Mouse (Mus musculus) limb, embryonic 14.5 days (tissue): ENCODE data around the gene Slc6a21. TPM values are rescaled to one million over a fixed set of nuclear protein-coding genes. Genes with fewer than 3 reads are reported as not detected.

Source experiments
- ATAC-seq: fragments of 200-750 bp; cut with Nextera tagmentation; 2 replicates; pipeline ENCODE4 v1.8.0; 2017; ENCODE audit warnings: low read depth, moderate number of reproducible peaks, moderate TSS enrichment; ENCODE audit not compliant: low FRiP score
- DNase-seq: peaks from one replicate; pipeline ENCODE4 v3.0.0-alpha.2; 2015; ENCODE audit warnings: low spot score
- H3K27ac ChIP-seq: fragments of 300-500 bp; sonication (generic); replicated peaks from 2 replicates; pipeline ENCODE4 v1.5.1; 2014; ENCODE audit warnings: low read depth, mild to moderate bottlenecking, low read length, moderate library complexity, mixed read lengths
- H3K27me3 ChIP-seq: fragments of 300-500 bp; sonication (generic); 2 replicates; pipeline ENCODE4 v1.6.1; 2014; ENCODE audit warnings: low read length, mixed read lengths; ENCODE audit not compliant: control insufficient read depth, insufficient read depth
- H3K36me3 ChIP-seq: fragments of 300-500 bp; sonication (generic); 2 replicates; pipeline ENCODE4 v1.6.1; 2014; ENCODE audit warnings: mild to moderate bottlenecking, low read length, moderate library complexity, mixed read lengths; ENCODE audit not compliant: control insufficient read depth, insufficient read depth
- H3K4me1 ChIP-seq: fragments of 300-500 bp; sonication (generic); 2 replicates; pipeline ENCODE4 v1.6.1; 2014; ENCODE audit warnings: antibody characterized with exemption, low read length, mixed read lengths; ENCODE audit not compliant: control insufficient read depth, insufficient read depth
- H3K4me2 ChIP-seq: fragments of 300-500 bp; sonication (generic); replicated peaks from 2 replicates; pipeline ENCODE4 v1.6.1; 2014; ENCODE audit warnings: low read depth, mild to moderate bottlenecking, low read length, moderate library complexity; ENCODE audit not compliant: severe bottlenecking
- H3K4me3 ChIP-seq: fragments of 300-500 bp; sonication (generic); replicated peaks from 2 replicates; pipeline ENCODE4 v1.5.1; 2014; ENCODE audit warnings: low read length
- H3K9ac ChIP-seq: fragments of 300-500 bp; sonication (generic); 2 replicates; pipeline ENCODE4 v1.6.1; 2014; ENCODE audit warnings: mild to moderate bottlenecking, low read depth, low read length, moderate library complexity; ENCODE audit not compliant: severe bottlenecking
- H3K9me3 ChIP-seq: fragments of 300-500 bp; sonication (generic); 2 replicates; pipeline ENCODE4 v1.6.1; 2016; ENCODE audit warnings: low read length; ENCODE audit not compliant: control insufficient read depth
- POLR2A ChIP-seq: fragments of 200-500 bp; IDR thresholded peaks from 2 replicates; pipeline ENCODE4 v1.8.0; 2012; ENCODE audit warnings: inconsistent platforms, mild to moderate bottlenecking, moderate library complexity, borderline replicate concordance; ENCODE audit not compliant: insufficient read depth, insufficient read length; ENCODE audit errors: extremely low read depth
- WGBS: fragments of 180-500 bp; shearing (Covaris S2); extraction: QIAGEN DNeasy Blood & Tissue Kit; methylation state at CpG from one replicate; pipeline ENCODE4 v1.1.7; 2014; 5-methylcytosine and 5-hydroxymethylcytosine counted together
- polyA plus RNA-seq, 2 experiments: library from polyadenylated mRNA; depleted of rRNA in 1 of 2; stranded (reverse) in 1 of 2; unstranded in 1 of 2; fragments of >200 nt; fragmentation: Nextera tagmentation in 1 of 2; extraction: Ambion mirVana in 1 of 2; gene quantifications; 2 replicates each; pipeline versions ENCODE4 v1.2.1 to v1.2.3; 2012 to 2014

Slc6a21 gene
- polyA plus RNA-seq, 2 experiments, result not detected

GRCm38 (mm10) chr7:45337469-45337868, 60.2 kb downstream of the Slc6a21 start:
- H3K4me2 ChIP-seq, result no peak overlapping the region
- H3K36me3 ChIP-seq, result no peaks in the 10 kb centered on the region
- WGBS, result 27% methylated on average over 4 of the region's 4 CpGs
- no peak overlapping the region for H3K4me3 ChIP-seq
- no peak overlapping the region for H3K27ac ChIP-seq
- no peak overlapping the region for H3K9ac ChIP-seq
- H3K27me3 ChIP-seq, result no peaks in the 10 kb centered on the region
- TF ChIP-seq POLR2A, result no peak
- no peak for ATAC-seq
- DNase-seq, result no peak
- peaks cover 48% of the 10 kb centered on the region for H3K4me1 ChIP-seq
- H3K9me3 ChIP-seq, result no peaks in the 10 kb centered on the region

GRCm38 (mm10) chr7:45338161-45338911, 61.0 kb downstream of the Slc6a21 start:
- no peak for TF ChIP-seq POLR2A
- whole genome bisulfite sequencing, result 3% methylated on average over 13 of the region's 14 CpGs
- no peaks in the 10 kb centered on the region for H3K27me3 ChIP-seq
- peak overlapping the region; percentile 40 for H3K4me3 ChIP-seq
- H3K9me3 ChIP-seq, result no peaks in the 10 kb centered on the region
- peaks cover 42% of the 10 kb centered on the region for H3K4me1 ChIP-seq
- no peak overlapping the region for H3K9ac ChIP-seq
- ATAC-seq, result no peak
- H3K36me3 ChIP-seq, result no peaks in the 10 kb centered on the region
- H3K27ac ChIP-seq, result no peak overlapping the region
- DNase-seq, result peak; percentile 31
- H3K4me2 ChIP-seq, result peak overlapping the region; percentile 68

Other genes with a start within 250 kb of the Slc6a21 start
Only the 30 nearest of the 37 such genes appear.
- gene Rcn3, start 185.3 kb upstream of the Slc6a21 start, polyA plus RNA-seq (2012; rRNA removed), result 679 and 759 TPM in 2 replicates
- 569 and 577 TPM in 2 replicates for gene Rcn3, start 185.3 kb upstream of the Slc6a21 start, polyA plus RNA-seq (2014; fragmentation: Nextera tagmentation; extraction: Ambion mirVana)
- 56.1 and 64.6 TPM in 2 replicates for gene Fcgrt, start 173.7 kb upstream of the Slc6a21 start, polyA plus RNA-seq (2012; rRNA removed)
- gene Fcgrt, start 173.7 kb upstream of the Slc6a21 start, polyA plus RNA-seq (2014; fragmentation: Nextera tagmentation; extraction: Ambion mirVana), result 88.4 and 89.0 TPM in 2 replicates
- 563 and 814 TPM in 2 replicates for gene Rps11, start 153.1 kb upstream of the Slc6a21 start, polyA plus RNA-seq (2012; rRNA removed)
- 1,719 and 1,751 TPM in 2 replicates for gene Rps11, start 153.1 kb upstream of the Slc6a21 start, polyA plus RNA-seq (2014; fragmentation: Nextera tagmentation; extraction: Ambion mirVana)
- gene Rpl13a, start 148.8 kb upstream of the Slc6a21 start, polyA plus RNA-seq (2012; rRNA removed), result 3,691 and 3,912 TPM in 2 replicates
- 1,718 and 1,777 TPM in 2 replicates for gene Rpl13a, start 148.8 kb upstream of the Slc6a21 start, polyA plus RNA-seq (2014; fragmentation: Nextera tagmentation; extraction: Ambion mirVana)
- 0.31 TPM in 1 of 2 replicates, not detected in the other for gene Gm45713, start 141.3 kb upstream of the Slc6a21 start, polyA plus RNA-seq (2012; rRNA removed)
- gene Gm45713, start 141.3 kb upstream of the Slc6a21 start, polyA plus RNA-seq (2014; fragmentation: Nextera tagmentation; extraction: Ambion mirVana), result 0.39 and 1.4 TPM in 2 replicates
- 12.4 and 18.6 TPM in 2 replicates for gene Flt3l, start 141.1 kb upstream of the Slc6a21 start, polyA plus RNA-seq (2012; rRNA removed)
- gene Flt3l, start 141.1 kb upstream of the Slc6a21 start, polyA plus RNA-seq (2014; fragmentation: Nextera tagmentation; extraction: Ambion mirVana), result 2.2 and 3.3 TPM in 2 replicates
- gene Pih1d1, start 123.2 kb upstream of the Slc6a21 start, polyA plus RNA-seq (2012; rRNA removed), result 115 and 118 TPM in 2 replicates
- 86.4 and 87.3 TPM in 2 replicates for gene Pih1d1, start 123.2 kb upstream of the Slc6a21 start, polyA plus RNA-seq (2014; fragmentation: Nextera tagmentation; extraction: Ambion mirVana)
- gene Aldh16a1, start 122.9 kb upstream of the Slc6a21 start, polyA plus RNA-seq (2012; rRNA removed), result 45.6 and 67.3 TPM in 2 replicates
- 40.0 and 47.7 TPM in 2 replicates for gene Aldh16a1, start 122.9 kb upstream of the Slc6a21 start, polyA plus RNA-seq (2014; fragmentation: Nextera tagmentation; extraction: Ambion mirVana)
- 0.40 and 0.58 TPM in 2 replicates for gene Slc17a7, start 113.6 kb upstream of the Slc6a21 start, polyA plus RNA-seq (2012; rRNA removed)
- gene Slc17a7, start 113.6 kb upstream of the Slc6a21 start, polyA plus RNA-seq (2014; fragmentation: Nextera tagmentation; extraction: Ambion mirVana), result 0.17 and 0.18 TPM in 2 replicates
- gene Gfy, start 97.9 kb upstream of the Slc6a21 start, polyA plus RNA-seq (2012; rRNA removed), result 0.09 and 0.27 TPM in 2 replicates
- not detected in 2 replicates for gene Gfy, start 97.9 kb upstream of the Slc6a21 start, polyA plus RNA-seq (2014; fragmentation: Nextera tagmentation; extraction: Ambion mirVana)
- not detected in 2 replicates for gene Pth2, start 96.5 kb upstream of the Slc6a21 start, polyA plus RNA-seq (2012; rRNA removed)
- not detected in 2 replicates for gene Pth2, start 96.5 kb upstream of the Slc6a21 start, polyA plus RNA-seq (2014; fragmentation: Nextera tagmentation; extraction: Ambion mirVana)
- gene Ccdc155, start 72.6 kb upstream of the Slc6a21 start, polyA plus RNA-seq (2012; rRNA removed), result 1.4 and 1.5 TPM in 2 replicates
- 0.79 and 1.2 TPM in 2 replicates for gene Ccdc155, start 72.6 kb upstream of the Slc6a21 start, polyA plus RNA-seq (2014; fragmentation: Nextera tagmentation; extraction: Ambion mirVana)
- gene Dkkl1, start 65.4 kb upstream of the Slc6a21 start, polyA plus RNA-seq (2012; rRNA removed), result 3.0 and 4.8 TPM in 2 replicates
- 9.0 and 14.8 TPM in 2 replicates for gene Dkkl1, start 65.4 kb upstream of the Slc6a21 start, polyA plus RNA-seq (2014; fragmentation: Nextera tagmentation; extraction: Ambion mirVana)
- 450 and 560 TPM in 2 replicates for gene Tead2, start 61.8 kb upstream of the Slc6a21 start, polyA plus RNA-seq (2012; rRNA removed)
- gene Tead2, start 61.8 kb upstream of the Slc6a21 start, polyA plus RNA-seq (2014; fragmentation: Nextera tagmentation; extraction: Ambion mirVana), result 143 and 168 TPM in 2 replicates
- gene Cd37, start 38.4 kb upstream of the Slc6a21 start, polyA plus RNA-seq (2012; rRNA removed), result 4.9 and 6.0 TPM in 2 replicates
- 2.6 and 3.7 TPM in 2 replicates for gene Cd37, start 38.4 kb upstream of the Slc6a21 start, polyA plus RNA-seq (2014; fragmentation: Nextera tagmentation; extraction: Ambion mirVana)
- 0.18 and 0.29 TPM in 2 replicates for gene Slc6a16, start 36.4 kb upstream of the Slc6a21 start, polyA plus RNA-seq (2012; rRNA removed)
- gene Slc6a16, start 36.4 kb upstream of the Slc6a21 start, polyA plus RNA-seq (2014; fragmentation: Nextera tagmentation; extraction: Ambion mirVana), result 0.21 TPM in 1 of 2 replicates, not detected in the other
- gene Trpm4, start 56.3 kb downstream of the Slc6a21 start, polyA plus RNA-seq (2012; rRNA removed), result 42.6 and 46.1 TPM in 2 replicates
- gene Trpm4, start 56.3 kb downstream of the Slc6a21 start, polyA plus RNA-seq (2014; fragmentation: Nextera tagmentation; extraction: Ambion mirVana), result 15.8 TPM in 2 replicates
- gene Hrc, start 57.8 kb downstream of the Slc6a21 start, polyA plus RNA-seq (2012; rRNA removed), result 9.5 and 17.9 TPM in 2 replicates
- 4.1 and 5.9 TPM in 2 replicates for gene Hrc, start 57.8 kb downstream of the Slc6a21 start, polyA plus RNA-seq (2014; fragmentation: Nextera tagmentation; extraction: Ambion mirVana)
- 12.3 and 13.8 TPM in 2 replicates for gene Ppfia3, start 89.5 kb downstream of the Slc6a21 start, polyA plus RNA-seq (2012; rRNA removed)
- 8.4 and 9.0 TPM in 2 replicates for gene Ppfia3, start 89.5 kb downstream of the Slc6a21 start, polyA plus RNA-seq (2014; fragmentation: Nextera tagmentation; extraction: Ambion mirVana)
- gene Lin7b, start 93.1 kb downstream of the Slc6a21 start, polyA plus RNA-seq (2012; rRNA removed), result 4.1 and 4.7 TPM in 2 replicates
- gene Lin7b, start 93.1 kb downstream of the Slc6a21 start, polyA plus RNA-seq (2014; fragmentation: Nextera tagmentation; extraction: Ambion mirVana), result 1.7 and 2.2 TPM in 2 replicates
- 539 and 694 TPM in 2 replicates for gene Snrnp70, start 118.2 kb downstream of the Slc6a21 start, polyA plus RNA-seq (2012; rRNA removed)
- gene Snrnp70, start 118.2 kb downstream of the Slc6a21 start, polyA plus RNA-seq (2014; fragmentation: Nextera tagmentation; extraction: Ambion mirVana), result 69.7 and 73.7 TPM in 2 replicates
- 0.10 TPM in 2 replicates for gene Kcna7, start 128.1 kb downstream of the Slc6a21 start, polyA plus RNA-seq (2012; rRNA removed)
- gene Kcna7, start 128.1 kb downstream of the Slc6a21 start, polyA plus RNA-seq (2014; fragmentation: Nextera tagmentation; extraction: Ambion mirVana), result 0.11 TPM in 1 of 2 replicates, not detected in the other
- gene Ntf5, start 136.2 kb downstream of the Slc6a21 start, polyA plus RNA-seq (2012; rRNA removed), result 4.2 and 4.5 TPM in 2 replicates
- 4.4 and 6.0 TPM in 2 replicates for gene Ntf5, start 136.2 kb downstream of the Slc6a21 start, polyA plus RNA-seq (2014; fragmentation: Nextera tagmentation; extraction: Ambion mirVana)
- gene Lhb, start 143.3 kb downstream of the Slc6a21 start, polyA plus RNA-seq (2012; rRNA removed), result 0.50 and 1.4 TPM in 2 replicates
- gene Lhb, start 143.3 kb downstream of the Slc6a21 start, polyA plus RNA-seq (2014; fragmentation: Nextera tagmentation; extraction: Ambion mirVana), result not detected in 2 replicates
- 44.1 and 59.1 TPM in 2 replicates for gene Gys1, start 157.3 kb downstream of the Slc6a21 start, polyA plus RNA-seq (2012; rRNA removed)
- gene Gys1, start 157.3 kb downstream of the Slc6a21 start, polyA plus RNA-seq (2014; fragmentation: Nextera tagmentation; extraction: Ambion mirVana), result 35.8 and 37.3 TPM in 2 replicates
- 120 TPM in 2 replicates for gene Ruvbl2, start 160.6 kb downstream of the Slc6a21 start, polyA plus RNA-seq (2012; rRNA removed)
- gene Ruvbl2, start 160.6 kb downstream of the Slc6a21 start, polyA plus RNA-seq (2014; fragmentation: Nextera tagmentation; extraction: Ambion mirVana), result 119 and 126 TPM in 2 replicates
- gene Ftl1, start 182.4 kb downstream of the Slc6a21 start, polyA plus RNA-seq (2012; rRNA removed), result 1,503 and 2,450 TPM in 2 replicates
- 4,726 and 4,986 TPM in 2 replicates for gene Ftl1, start 182.4 kb downstream of the Slc6a21 start, polyA plus RNA-seq (2014; fragmentation: Nextera tagmentation; extraction: Ambion mirVana)
- 127 and 164 TPM in 2 replicates for gene Bax, start 189.4 kb downstream of the Slc6a21 start, polyA plus RNA-seq (2012; rRNA removed)
- gene Bax, start 189.4 kb downstream of the Slc6a21 start, polyA plus RNA-seq (2014; fragmentation: Nextera tagmentation; extraction: Ambion mirVana), result 133 and 140 TPM in 2 replicates
- gene Tulp2, start 204.4 kb downstream of the Slc6a21 start, polyA plus RNA-seq (2012; rRNA removed), result 0.82 and 1.3 TPM in 2 replicates
- gene Tulp2, start 204.4 kb downstream of the Slc6a21 start, polyA plus RNA-seq (2014; fragmentation: Nextera tagmentation; extraction: Ambion mirVana), result 1.2 and 2.0 TPM in 2 replicates
- not detected in 2 replicates for gene Gm45808, start 209.3 kb downstream of the Slc6a21 start, polyA plus RNA-seq (2012; rRNA removed)
- not detected in 2 replicates for gene Gm45808, start 209.3 kb downstream of the Slc6a21 start, polyA plus RNA-seq (2014; fragmentation: Nextera tagmentation; extraction: Ambion mirVana)